Mouse (Mus musculus) c-Kit-positive CD71-positive TER-119-positive erythroid progenitor cells, embryonic 14.5 days (primary cell): ENCODE measurements around the gene Polr3c.
"Not testable (repeated sequence)": the region's sequence is repeated elsewhere in the genome, so short reads cannot be mapped to it uniquely, and the experiment has no call there.

ENCODE experiments used
- DNase-seq: peaks from one replicate; pipeline ENCODE4 v3.0.0-alpha.2; 2013; ENCODE audit warnings: low spot score

Gene Polr3c

GRCm38 (mm10) chr3:96727343-96727827 is at the start of gene Polr3c, which contains the start of gene Rnf115:
Gene Polr3c, minus strand, starts transcription at chr3:96727628.
Gene Rnf115, plus strand, starts transcription at chr3:96727664.
- peak; percentile 92 for DNase-seq

DNA sequence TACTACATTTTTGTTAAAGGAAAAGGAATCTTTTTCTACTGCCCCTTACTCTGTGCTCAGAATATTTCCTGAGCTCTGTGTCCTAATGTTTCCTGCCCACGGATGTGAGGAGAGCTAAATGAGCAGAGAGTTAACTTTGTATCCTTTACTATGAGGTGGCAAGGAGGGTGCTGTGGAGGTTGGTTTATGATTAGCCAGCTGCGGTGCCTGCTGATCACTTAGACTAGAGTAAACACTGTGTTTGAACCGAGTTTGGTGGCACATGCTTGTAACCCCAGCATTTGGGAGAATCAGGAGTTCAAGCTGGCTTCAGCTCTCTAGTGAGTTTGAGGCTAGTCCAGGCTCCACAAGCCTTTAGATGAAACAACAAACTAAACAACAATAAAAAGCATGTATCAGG is 49.7 kb upstream of the Polr3c start:
- no peak for DNase-seq

DNA sequence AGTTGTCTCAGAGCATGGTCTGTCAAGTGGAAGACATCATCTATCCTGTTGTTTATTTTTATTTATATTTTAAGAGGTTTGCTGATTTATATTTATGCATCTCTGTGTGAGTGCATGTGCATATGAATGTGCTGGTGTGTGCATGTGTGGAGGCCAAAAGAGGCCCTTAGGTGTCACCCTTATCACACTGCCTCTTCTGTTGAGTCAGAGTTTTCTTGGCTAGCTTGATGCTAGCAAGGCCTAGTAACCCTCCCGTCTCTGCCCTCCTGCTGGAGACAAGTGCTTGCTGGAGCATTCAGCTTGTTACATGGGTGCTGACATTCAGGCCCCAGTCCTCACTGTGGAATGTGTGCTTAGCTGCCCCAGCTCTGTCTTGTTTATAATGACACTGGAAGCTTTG is 45.5 kb upstream of the Polr3c start:
- DNase-seq = peak; percentile 23

DNA sequence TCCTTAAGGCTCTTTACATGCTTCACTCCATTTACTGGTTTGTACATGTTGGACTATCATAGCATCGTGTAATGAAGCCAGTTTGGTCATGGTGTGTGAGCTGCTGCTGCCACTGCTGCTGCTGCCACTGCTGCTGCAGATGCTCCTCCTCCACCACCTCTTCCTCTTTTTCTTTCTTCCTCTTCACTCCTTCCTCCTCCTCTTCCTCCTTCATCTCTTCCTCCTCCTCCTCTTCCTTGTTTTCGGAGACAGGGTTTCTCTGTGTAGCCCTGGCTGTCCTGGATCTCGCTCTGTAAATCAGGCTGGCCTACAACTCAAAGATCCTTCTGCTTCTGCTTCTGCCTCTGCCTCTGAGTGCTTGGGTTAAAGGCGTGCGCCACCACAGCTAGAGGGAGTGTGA is 42.5 kb upstream of the Polr3c start:
- no peak for DNase-seq

GRCm38 (mm10) chr3:96764528-96764927 is 37.1 kb upstream of the Polr3c start:
- no peak for DNase-seq

DNA sequence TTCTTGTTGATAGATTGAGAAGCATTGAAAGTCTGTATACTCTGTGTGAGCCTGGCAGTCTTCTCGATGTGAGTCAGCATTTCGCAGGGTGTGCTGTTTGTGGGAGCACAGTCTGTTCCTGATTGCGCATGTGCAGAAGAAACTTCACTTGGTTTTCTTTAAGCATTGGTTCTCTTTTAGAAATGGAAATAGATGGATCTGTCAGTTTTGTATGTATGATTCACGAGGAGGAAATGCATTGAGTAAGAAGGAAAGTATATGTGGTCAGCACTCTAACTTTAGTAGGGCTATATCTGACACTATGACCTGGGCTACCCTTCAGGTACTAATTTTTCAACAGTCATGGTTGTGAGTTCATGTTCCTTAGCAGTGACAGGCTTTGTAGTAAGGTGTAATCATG is 32.3 kb upstream of the Polr3c start:
- peak; percentile 11 for DNase-seq

- DNase-seq = no peak
Measured at GRCm38 (mm10) chr3:96757691-96758090, 30.3 kb upstream of the Polr3c start.

GRCm38 (mm10) chr3:96755935-96756334 is 28.5 kb upstream of the Polr3c start:
- DNase-seq = no peak

DNA sequence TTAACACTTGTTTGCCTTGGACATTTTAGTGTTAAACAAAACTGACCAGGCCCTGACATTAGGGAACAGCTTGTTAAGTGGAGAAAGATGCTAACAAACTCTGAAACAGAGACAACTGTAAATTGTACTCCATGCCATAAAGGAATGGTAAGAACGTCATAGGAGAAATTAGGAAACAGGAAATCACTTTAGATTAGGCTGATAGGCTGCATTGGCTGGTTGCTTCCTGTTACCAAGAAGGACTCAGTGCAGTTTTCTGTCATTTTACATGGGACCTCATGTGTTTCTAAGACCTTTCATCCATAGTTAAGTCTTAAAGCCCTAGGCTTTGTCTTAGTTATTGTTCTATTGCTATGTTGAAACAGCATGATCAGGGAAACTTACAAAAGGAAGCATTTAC is 19.4 kb upstream of the Polr3c start:
- no peak for DNase-seq

GRCm38 (mm10) chr3:96744348-96744747 is 16.9 kb upstream of the Polr3c start:
- DNase-seq = no peak

GRCm38 (mm10) chr3:96740279-96740678 is 12.9 kb upstream of the Polr3c start:
- not testable (repeated sequence) for DNase-seq

DNA sequence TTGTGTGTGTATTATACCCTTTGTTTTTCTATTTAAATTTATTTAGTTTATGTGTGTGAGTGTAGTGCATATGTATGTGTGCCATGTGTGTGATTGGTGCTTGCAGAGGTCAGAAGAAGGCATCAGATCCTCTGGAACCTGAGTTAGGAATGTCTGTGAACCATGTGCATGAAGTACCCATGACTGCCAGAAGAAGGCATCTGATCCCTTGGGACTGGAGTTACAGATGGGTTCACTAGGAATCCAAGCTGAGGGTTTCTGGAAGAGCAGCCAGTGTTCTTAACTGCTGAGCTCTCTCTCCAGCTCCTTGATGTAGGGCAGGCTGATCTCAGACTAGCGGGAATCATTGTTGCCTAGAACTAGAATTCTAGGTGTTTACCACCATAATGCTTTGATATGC is 10.6 kb upstream of the Polr3c start:
- no peak for DNase-seq

- DNase-seq = no peak
Measured at GRCm38 (mm10) chr3:96737013-96737740, 9.7 kb upstream of the Polr3c start.

GRCm38 (mm10) chr3:96735200-96735599 is 7.8 kb upstream of the Polr3c start:
- DNase-seq = no peak

DNA sequence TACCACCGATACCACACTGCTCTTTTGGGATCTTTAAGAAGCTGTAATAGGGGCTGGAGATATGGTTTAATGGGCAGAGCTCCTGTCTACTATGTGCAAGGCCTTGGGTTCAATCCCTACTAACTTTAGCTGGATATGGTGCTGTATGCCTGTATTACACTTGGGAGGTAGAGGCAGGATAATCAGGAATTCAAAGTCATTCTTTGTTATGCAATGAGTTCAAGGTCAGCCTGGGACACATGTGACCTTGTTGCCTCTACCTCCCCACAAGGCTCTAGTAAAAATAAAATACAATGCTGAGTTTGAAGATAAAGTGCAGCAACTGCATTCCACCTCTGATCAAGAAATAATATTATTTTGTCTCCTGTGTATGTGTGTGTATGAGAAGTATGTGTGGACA is 6.6 kb upstream of the Polr3c start:
- no peak for DNase-seq

- no peak for DNase-seq
Measured at GRCm38 (mm10) chr3:96730785-96731184, 3.4 kb upstream of the Polr3c start.

DNA sequence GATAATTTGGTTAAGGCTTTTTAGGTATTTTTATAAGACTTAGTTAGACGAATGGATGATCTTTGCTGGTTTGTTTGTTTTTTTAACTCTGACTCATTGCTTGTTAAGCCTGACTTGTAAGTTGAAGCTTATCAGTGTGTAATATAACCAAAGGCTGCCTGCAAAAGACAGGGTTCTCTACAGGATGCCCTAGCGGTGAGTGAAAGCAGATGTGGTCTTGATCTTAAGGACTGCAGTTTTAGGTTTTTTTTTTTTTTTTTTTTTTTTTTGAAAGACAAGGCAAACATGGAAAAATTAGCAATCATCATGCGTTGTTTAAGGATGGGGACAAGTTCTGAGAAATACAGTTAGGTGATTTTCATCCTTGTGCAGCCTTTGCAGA is 2.0 kb upstream of the Polr3c start:
- no peak for DNase-seq

DNA sequence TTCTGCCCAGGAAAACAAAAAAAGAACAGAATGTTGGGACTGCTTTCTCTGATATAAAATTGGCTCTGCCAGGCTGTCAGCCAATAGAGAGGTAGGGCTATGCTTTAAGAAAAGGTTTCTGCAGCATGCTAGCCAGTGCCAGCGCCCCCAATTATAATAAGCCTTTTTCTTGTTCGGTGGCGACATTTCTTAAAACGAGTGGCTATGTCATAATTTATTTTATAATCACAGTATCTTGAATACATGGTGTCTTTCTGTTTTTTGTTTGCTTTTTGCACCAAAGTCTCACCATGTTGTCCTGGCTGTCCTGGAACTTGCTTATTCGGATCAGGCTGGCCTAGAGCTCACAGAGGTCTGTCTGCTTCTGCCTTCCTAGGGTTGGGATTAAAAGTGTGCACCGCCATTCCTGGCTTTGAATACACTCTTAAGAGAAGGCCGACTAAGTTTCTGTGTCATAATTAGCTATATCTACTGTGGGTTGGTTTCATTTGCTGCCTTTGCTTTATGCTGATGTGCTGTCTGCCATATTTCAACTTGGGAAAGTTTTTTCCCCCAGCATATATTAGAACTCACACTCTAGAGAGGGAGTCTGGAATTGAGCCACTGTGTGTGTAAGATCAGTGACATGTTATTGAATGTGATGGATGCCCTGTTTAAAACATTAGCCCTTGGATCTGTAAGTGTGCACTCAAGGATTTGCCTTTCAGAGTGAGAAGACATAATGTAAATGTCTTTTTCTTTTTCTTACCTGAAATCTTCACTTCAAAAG is 1.4 kb upstream of the Polr3c start:
- DNase-seq = no peak

DNA sequence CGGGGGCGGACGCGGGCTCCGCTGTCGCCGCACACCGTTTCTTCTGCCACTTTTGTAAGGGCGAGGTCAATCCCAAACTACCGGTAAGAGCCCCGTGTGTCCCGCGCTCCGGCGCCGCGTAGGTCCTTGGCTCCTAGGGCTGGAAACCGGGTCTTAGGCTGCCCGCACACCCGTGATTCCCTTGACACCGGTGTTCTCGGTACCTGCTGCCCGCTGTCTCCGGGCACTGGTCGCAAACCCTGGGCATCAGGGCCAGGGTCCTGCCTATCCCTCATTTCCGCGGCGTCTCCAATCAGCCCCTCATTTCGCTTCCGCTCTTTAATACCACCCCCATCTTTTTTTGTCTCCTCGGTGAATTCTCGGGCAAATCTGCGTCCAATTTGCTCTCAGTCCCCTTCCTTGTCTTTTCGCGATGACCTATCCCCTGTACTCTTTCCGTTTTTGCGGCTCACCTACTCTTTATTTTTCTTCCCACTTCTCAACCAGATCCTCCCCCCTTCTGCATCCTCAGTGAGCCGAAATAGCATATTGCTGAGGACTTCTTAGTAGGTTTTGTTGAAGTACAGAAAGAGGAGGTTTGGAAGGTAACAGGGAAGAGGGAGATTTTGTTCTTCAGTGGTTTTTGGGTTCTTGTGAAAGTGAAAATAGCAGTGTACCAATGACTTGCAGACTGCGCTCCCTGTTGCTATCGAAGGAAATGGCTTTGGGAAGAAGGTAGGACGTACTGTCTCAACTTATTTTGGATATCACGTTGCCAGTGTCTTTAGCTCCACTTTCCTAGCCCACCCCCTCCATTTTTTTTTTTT is 603 bp upstream of the Polr3c start:
- peak; percentile 51 for DNase-seq

GRCm38 (mm10) chr3:96719173-96719572 is 8.3 kb downstream of the Polr3c start:
- DNase-seq = no peak

DNA sequence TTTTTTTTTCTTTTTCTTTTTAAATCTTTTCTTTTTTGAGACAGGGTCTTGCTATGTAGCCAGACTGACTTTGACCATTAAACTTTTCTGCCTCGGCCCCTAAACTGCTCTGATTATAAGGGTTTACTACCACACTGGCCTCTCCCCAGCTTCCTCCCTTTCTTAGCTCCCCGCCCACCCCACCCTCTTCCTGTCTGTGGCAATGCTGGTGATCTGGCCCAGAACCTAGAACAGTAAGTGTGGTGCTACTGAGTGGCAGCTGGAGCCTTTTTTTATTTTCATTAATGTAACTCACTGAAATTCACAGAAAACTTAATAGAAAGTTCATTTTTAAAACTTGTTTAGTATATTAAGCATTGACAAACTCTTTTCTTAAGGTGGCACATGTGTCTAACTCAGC is 11.6 kb downstream of the Polr3c start:
- DNase-seq = no peak

DNA sequence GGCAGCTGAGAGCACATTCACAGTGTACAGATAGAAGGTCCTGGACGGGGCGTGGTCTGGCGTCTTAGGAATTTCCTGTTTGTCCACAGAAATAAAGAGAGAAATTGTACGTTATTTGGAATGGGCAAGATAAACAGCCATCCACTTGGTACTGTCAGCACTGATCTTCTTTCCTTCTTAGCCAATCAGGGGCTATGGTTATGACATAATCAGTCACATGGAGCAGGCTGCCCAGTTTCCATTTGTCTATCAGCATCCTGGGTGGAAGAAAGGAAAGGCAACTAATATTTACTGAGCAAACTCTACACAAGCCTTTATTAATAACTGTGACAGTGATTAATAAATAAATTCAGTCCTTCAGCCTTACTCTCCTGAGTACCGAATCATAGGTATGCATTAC is 13.1 kb downstream of the Polr3c start:
- DNase-seq = no peak

DNA sequence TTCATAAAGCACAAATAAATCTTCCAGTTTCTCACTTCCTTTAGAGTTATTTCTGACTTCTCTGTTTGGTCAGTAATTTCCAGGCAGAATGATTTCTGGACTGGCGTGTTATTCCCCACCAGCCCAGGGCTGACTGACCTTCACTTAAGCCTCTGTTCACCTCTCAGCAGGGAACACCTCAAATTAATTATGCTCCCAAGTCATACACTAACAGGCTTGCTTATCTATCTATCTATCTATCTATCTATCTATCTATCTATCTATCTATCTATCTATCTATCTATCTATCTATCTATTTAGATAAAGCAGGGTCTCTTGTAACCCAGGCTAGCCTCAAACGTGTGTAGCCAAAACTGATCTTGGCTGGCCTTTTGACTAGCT is 18.8 kb downstream of the Polr3c start:
- no peak for DNase-seq
